Mouse (Mus musculus): ENCODE measurements at regions not wholly inside any gene's neighbourhood (a gene's known extent, or its start where the extent isn't known, plus 50 kb on each side); places are given as distances from the start of the nearest gene placed in this dataset.

- TF ChIP-seq CTCF (IDR thresholded peaks at IDR 0.05; ENCODE audit: low read depth), result no peak
- no peak for TF ChIP-seq EP300 (IDR thresholded peaks at IDR 0.05; ENCODE audit: low read depth)
Observed at GRCm38 (mm10) chr9:52376914-52377313, 208.5 kb upstream of the Zc3h12c start.

Data from heart, postnatal 0 days (tissue).